Mouse (Mus musculus): ENCODE measurements around the gene Ran.

Gene Ran

DNA sequence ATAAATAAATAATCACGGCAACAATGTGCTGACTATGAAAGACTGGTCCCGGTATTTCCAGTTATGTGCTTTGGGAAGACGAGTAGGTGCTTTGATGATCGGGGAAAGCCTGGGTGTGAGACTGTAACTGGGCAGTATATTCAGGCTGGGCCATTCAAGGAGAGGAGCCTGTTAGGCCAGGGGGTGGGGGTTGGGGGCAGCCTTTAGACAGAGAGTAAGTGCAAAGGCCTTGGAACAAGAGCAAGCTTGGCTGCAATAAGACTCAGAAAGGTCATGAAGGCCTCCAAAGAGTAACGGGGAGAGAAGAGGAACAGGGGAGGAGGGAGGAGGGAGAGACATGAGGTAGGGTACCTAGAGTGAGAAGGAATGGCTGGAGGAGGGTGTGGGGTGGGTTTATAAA, 4.3 kb upstream of the Ran start:
- DNase-seq = no peak

- no peak for DNase-seq
These were observed 3.5 kb upstream of the Ran start for GRCm38 (mm10) chr5:129016370-129016769.

DNA sequence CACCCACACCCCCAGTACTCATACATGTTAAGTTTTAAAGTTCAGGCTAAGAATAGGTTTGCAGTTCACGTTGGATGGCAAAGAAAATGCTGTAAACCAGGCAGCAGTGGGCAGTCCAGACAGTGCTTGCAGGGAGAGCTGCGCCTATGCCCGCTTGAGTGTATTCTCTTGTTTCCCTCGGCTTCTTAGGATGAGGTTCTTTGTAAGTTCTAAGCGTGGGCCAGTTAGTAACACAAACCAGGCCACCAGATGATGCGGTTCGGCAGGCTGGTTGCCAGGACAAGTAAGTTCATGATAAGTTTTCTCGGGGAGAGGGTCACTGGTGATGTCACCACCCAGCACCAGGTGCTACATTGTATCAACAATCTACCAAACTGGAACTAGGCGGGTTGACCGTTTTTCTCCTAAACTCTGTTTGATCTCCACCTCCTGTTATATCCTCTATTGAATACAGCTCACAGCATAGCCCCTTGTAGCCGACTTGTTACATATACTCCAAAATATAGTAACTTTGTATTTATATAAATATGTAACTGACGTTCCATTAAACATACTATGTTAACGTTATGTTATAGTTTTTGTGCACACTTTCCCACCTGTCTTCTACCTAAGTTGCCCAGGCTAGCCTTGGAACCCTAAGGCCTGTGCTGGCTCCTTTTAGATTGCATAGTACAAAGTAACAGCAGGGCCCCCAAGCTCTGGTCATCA, 933 bp upstream of the Ran start:
- no peak for DNase-seq

GRCm38 (mm10) chr5:129020300-129020668, 415 bp downstream of the Ran start:
- no peak for DNase-seq

DNA sequence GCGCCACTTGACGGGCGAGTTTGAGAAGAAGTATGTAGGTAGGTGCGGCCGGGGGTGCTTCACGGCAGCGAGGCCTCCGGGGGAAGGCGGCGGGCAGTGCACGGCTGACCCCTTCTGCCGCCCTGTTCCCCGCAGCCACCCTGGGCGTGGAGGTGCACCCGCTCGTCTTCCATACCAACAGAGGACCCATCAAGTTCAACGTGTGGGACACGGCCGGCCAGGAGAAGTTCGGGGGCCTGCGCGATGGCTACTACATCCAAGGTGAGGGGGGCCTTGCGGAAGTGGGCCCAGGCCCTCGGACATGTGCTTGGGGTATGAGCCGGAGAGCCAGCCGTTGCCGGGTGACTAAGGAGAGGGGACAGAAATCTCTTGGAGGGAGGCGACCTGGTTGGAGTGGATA, 862 bp downstream of the Ran start:
- DNase-seq = peak; percentile 43 to 44

DNA sequence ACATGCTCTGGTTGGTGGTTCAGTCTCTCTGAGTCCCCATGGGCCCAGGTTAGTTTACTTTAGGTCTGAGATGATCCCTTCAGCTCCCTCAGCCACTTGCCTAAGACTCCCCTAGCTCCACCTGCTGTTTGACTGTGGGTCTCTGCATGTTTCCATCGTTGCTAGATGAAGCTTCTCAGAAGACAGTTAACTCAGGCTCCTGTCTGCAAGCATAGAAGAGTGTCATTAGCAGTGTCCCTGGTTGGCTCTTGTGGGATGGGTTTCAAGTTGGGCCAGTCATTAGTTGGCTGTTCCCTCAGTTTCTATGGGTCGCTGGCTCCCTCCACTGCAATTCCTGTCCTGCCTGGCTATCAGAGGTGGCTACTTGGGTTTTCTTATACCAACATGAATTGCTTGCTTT, 5.2 kb downstream of the Ran start:
- DNase-seq = no peak

GRCm38 (mm10) chr5:129025725-129026124, 5.9 kb downstream of the Ran start:
- no peak for DNase-seq

- no peak for DNase-seq
These were observed 6.3 kb downstream of the Ran start for GRCm38 (mm10) chr5:129026171-129026570.

- DNase-seq = no peak
These were observed 6.8 kb downstream of the Ran start for GRCm38 (mm10) chr5:129026637-129027036.

DNA sequence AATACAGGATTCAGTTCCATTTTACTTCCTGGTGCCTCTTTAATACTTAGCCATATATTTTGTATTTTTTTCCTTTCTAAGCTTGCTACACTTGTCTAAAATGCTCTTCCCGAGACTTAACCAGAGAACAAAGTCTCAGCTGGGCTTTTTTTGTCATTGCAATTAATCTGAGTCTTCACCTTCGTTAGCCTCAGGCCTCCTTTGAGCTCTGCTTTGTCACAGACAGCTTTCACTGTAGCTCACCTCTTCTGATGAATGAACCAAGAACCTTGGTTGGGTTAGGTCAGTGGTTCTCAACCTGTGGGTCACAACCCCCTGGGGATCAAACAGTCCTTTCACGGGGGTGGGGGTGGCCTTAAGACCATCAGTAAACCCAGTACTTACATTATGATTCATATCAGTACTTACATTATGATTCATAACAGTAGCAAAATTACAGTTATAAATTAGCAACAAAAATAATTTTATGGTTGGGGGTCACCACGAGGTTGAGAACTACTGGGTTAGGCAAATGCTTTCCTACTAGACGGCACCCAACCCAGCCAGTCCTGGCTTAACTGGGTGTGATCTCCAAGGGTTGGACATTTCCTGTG, 9.4 kb downstream of the Ran start:
- no peak for DNase-seq

- DNase-seq = no peak
These were observed 16.8 kb downstream of the Ran start for GRCm38 (mm10) chr5:129036678-129037077.

DNA sequence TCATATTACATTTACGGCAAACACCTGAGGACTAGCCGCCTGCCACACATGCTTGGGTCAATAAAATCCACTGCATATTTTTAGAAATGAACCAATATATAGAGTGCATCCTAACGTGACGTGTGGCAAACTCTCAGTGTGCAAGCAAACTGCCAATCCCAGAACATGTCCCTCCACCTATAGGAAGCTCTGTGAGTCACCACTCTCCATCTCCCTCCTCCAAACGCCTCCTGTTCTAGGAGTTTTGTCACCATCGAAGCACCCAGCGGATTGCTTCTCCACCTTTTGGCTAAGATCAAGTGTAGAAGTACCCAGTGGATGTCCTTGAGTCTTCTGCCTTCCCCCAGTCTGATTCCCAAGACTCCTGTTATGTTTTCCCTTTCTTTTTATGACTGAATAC, 17.9 kb downstream of the Ran start:
- DNase-seq = no peak

- peak in 1 of 2 experiments; percentile 10 for DNase-seq
These were observed 26.0 kb downstream of the Ran start for GRCm38 (mm10) chr5:129045641-129046580.

DNA sequence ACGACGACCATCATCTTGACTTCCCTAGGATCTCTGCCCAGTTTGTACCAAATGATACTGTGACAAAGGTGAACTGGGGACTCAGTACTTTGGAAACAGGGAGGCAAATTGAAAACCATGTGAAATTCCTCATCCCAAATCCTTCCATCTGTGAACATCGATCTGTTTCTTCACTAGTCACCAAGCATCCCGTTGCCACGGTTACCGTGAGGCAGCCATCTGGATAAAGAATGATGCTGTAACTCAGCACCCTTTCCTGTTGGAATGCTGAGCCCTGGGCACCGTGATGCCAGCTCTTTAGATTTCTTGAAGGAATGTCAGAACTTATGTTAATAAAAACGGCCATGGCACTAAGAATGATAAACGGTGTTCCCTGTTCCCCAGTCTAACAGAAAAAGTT, 29.5 kb downstream of the Ran start:
- no peak for DNase-seq

DNA sequence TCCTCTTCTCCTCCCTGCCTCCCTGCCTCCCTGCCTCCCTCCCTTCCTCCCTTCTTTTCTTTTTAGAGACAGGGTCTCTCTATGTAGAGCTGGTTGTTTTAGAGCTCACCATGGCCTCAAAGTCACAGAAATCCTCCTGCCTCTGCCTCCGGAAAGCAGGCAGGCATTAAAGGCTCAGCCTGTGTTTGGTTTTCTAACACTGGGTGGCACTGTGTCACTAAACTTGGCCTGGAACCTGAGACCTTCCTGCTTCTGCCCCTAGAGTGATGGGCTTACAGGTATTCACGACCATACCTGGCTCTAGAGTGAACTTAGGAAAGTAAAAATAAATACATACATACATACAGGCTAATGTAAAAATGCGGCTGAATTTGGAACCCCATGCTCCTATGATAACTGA, 32.0 kb downstream of the Ran start:
- DNase-seq = no peak

GRCm38 (mm10) chr5:129052636-129053355, 32.9 kb downstream of the Ran start:
- no peak for DNase-seq

GRCm38 (mm10) chr5:129054675-129055284, 34.9 kb downstream of the Ran start:
- no peak for DNase-seq

DNA sequence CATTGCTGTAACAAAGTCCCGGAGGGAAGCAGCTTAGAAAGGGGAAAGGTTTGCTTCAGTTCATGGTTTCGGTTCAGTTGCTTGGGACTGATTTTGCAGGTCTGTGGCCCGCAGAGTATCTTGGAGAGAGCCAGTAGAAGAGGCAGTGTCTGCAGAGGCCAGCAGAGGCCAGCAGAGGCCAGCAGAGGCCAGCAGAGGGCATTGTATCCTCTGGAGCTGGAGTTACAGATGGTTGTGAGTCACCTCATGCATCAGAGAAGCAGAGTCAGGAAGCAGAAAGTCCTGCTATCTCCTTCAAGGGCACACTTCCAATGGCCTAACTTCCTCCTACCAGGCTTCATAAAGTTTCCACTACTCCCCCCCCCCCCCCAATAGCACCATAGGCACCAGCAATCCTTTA, 39.2 kb downstream of the Ran start:
- no peak for DNase-seq

GRCm38 (mm10) chr5:129061579-129061978, 41.7 kb downstream of the Ran start:
- no peak for DNase-seq

- peak; percentile 42 to 44 for DNase-seq
These were observed 43.3 kb downstream of the Ran start for GRCm38 (mm10) chr5:129063037-129063791.

GRCm38 (mm10) chr5:129063792-129064087, 43.9 kb downstream of the Ran start:
- peak in 1 of 2 experiments; percentile 4 for DNase-seq

- DNase-seq = no peak
These were observed 44.3 kb downstream of the Ran start for GRCm38 (mm10) chr5:129064186-129064585.
